Mouse (Mus musculus) liver, embryonic 15.5 days (tissue): ENCODE results near the gene 5330417H12Rik. TPM values are rescaled to one million over a fixed set of nuclear protein-coding genes. Genes with fewer than 3 reads are reported as not detected.

ENCODE experiments used
- ATAC-seq: fragments of 200-750 bp; cut with Nextera tagmentation; 2 replicates; pipeline ENCODE4 v1.8.0; 2017; ENCODE audit warnings: moderate number of reproducible peaks, mild to moderate bottlenecking, moderate library complexity; ENCODE audit not compliant: insufficient read depth
- H3K27ac ChIP-seq: fragments of 300-500 bp; sonication (generic); replicated peaks from 2 replicates; pipeline ENCODE4 v1.5.1; 2015; ENCODE audit warnings: mild to moderate bottlenecking, inconsistent platforms
- H3K27me3 ChIP-seq: fragments of 300-500 bp; sonication (generic); 2 replicates; pipeline ENCODE4 v1.6.1; 2015; ENCODE audit warnings: mild to moderate bottlenecking, inconsistent platforms
- H3K36me3 ChIP-seq: fragments of 300-500 bp; sonication (generic); replicated peaks from 2 replicates; pipeline ENCODE4 v1.6.1; 2015; ENCODE audit warnings: moderate library complexity, mild to moderate bottlenecking, inconsistent platforms
- H3K4me1 ChIP-seq: fragments of 300-500 bp; sonication (generic); replicated peaks from 2 replicates; pipeline ENCODE4 v1.6.1; 2015; ENCODE audit warnings: inconsistent platforms
- H3K4me2 ChIP-seq: fragments of 300-500 bp; sonication (generic); 2 replicates; pipeline ENCODE4 v1.6.1; 2015; ENCODE audit warnings: moderate library complexity, mild to moderate bottlenecking, inconsistent platforms
- H3K4me3 ChIP-seq: fragments of 300-500 bp; sonication (generic); replicated peaks from 2 replicates; pipeline ENCODE4 v1.5.1; 2015; ENCODE audit warnings: mild to moderate bottlenecking, inconsistent platforms
- H3K9ac ChIP-seq: fragments of 300-500 bp; sonication (generic); 2 replicates; pipeline ENCODE4 v1.6.1; 2015; ENCODE audit warnings: moderate library complexity, mild to moderate bottlenecking, inconsistent platforms
- H3K9me3 ChIP-seq: fragments of 300-500 bp; sonication (generic); replicated peaks from 2 replicates; pipeline ENCODE4 v1.6.1; 2016; ENCODE audit warnings: inconsistent platforms
- WGBS: fragments of 180-500 bp; shearing (Covaris S2); methylation state at CpG from one replicate; pipeline ENCODE4 v1.1.7; 2015; ENCODE audit warnings: mixed read lengths; ENCODE audit not compliant: insufficient replicate concordance; 5-methylcytosine and 5-hydroxymethylcytosine counted together
- polyA plus RNA-seq: library from polyadenylated mRNA; unstranded; fragments of >200 nt; fragmentation: Nextera tagmentation; extraction: Ambion mirVana; gene quantifications from 2 replicates; pipeline ENCODE4 v1.2.1, GENCODE M21; 2015

Gene 5330417H12Rik
- polyA plus RNA-seq, 1 experiment from 2014 or later, result not detected

- H3K4me1 ChIP-seq, result no peaks in the 10 kb centered on the region
- no peak overlapping the region for H3K27ac ChIP-seq
- H3K9me3 ChIP-seq, result no peaks in the 10 kb centered on the region
- no peak overlapping the region for H3K4me3 ChIP-seq
- H3K27me3 ChIP-seq, result no peaks in the 10 kb centered on the region
- H3K9ac ChIP-seq, result no peak overlapping the region
- no peak for ATAC-seq
- no peak overlapping the region for H3K4me2 ChIP-seq
- 16% methylated on average over 6 of the region's 6 CpGs for WGBS
- no peaks in the 10 kb centered on the region for H3K36me3 ChIP-seq
Observed at GRCm38 (mm10) chr7:107656451-107656850, 31.5 kb upstream of the 5330417H12Rik start.

GRCm38 (mm10) chr7:107651821-107652220, 26.9 kb upstream of the 5330417H12Rik start:
- no peaks in the 10 kb centered on the region for H3K4me1 ChIP-seq
- H3K9ac ChIP-seq, result no peak overlapping the region
- no peak for ATAC-seq
- H3K36me3 ChIP-seq, result no peaks in the 10 kb centered on the region
- no peaks in the 10 kb centered on the region for H3K27me3 ChIP-seq
- H3K9me3 ChIP-seq, result no peaks in the 10 kb centered on the region
- WGBS, result 24% methylated on average over 1 of the region's 1 CpGs
- H3K4me3 ChIP-seq, result no peak overlapping the region
- no peak overlapping the region for H3K4me2 ChIP-seq
- H3K27ac ChIP-seq, result no peak overlapping the region

- Histone ChIP-seq H3K4me2 (no peak overlapping the region), H3K27ac (no peak overlapping the region), H3K9me3 (no peaks in the 10 kb centered on the region), H3K4me1 (no peaks in the 10 kb centered on the region), H3K27me3 (no peaks in the 10 kb centered on the region), H3K4me3 (no peak overlapping the region), H3K36me3 (peaks cover 2% of the 10 kb centered on the region; the same call in 1 of the 2 replicates), H3K9ac (no peak overlapping the region)
- WGBS, result 70% methylated on average over 7 of the region's 7 CpGs
- ATAC-seq, result no peak
Observed at GRCm38 (mm10) chr7:107649990-107650389, 25.0 kb upstream of the 5330417H12Rik start.

- peaks cover 7% of the 10 kb centered on the region for H3K36me3 ChIP-seq
- 69% methylated on average over 12 of the region's 12 CpGs for whole genome bisulfite sequencing
- ATAC-seq, result no peak
Observed at GRCm38 (mm10) chr7:107648937-107649688, 24.2 kb upstream of the 5330417H12Rik start.

GRCm38 (mm10) chr7:107644987-107645386, 20.0 kb upstream of the 5330417H12Rik start:
- Histone ChIP-seq H3K4me1 (no peaks in the 10 kb centered on the region), H3K4me3 (no peak overlapping the region), H3K27me3 (no peaks in the 10 kb centered on the region), H3K9me3 (no peaks in the 10 kb centered on the region), H3K4me2 (no peak overlapping the region), H3K36me3 (peaks cover 7% of the 10 kb centered on the region), H3K9ac (no peak overlapping the region), H3K27ac (no peak overlapping the region)
- ATAC-seq, result no peak
- WGBS, result 72% methylated on average over 2 of the region's 2 CpGs

More at GRCm38 (mm10) chr7:107648937-107649688, 24.2 kb upstream of the 5330417H12Rik start:
- no peak overlapping the region for H3K9ac ChIP-seq
- H3K9me3 ChIP-seq, result no peaks in the 10 kb centered on the region
- no peak overlapping the region for H3K4me3 ChIP-seq
- no peak overlapping the region for H3K27ac ChIP-seq
- no peak overlapping the region for H3K4me2 ChIP-seq
- H3K4me1 ChIP-seq, result no peaks in the 10 kb centered on the region
- no peaks in the 10 kb centered on the region for H3K27me3 ChIP-seq

- Histone ChIP-seq H3K4me1 (no peaks in the 10 kb centered on the region), H3K27ac (no peak overlapping the region), H3K27me3 (no peaks in the 10 kb centered on the region), H3K36me3 (peaks cover 16% of the 10 kb centered on the region), H3K4me3 (no peak overlapping the region), H3K9ac (no peak overlapping the region), H3K9me3 (no peaks in the 10 kb centered on the region), H3K4me2 (no peak overlapping the region)
- WGBS, result 68% methylated on average over 7 of the region's 7 CpGs
- no peak for ATAC-seq
Observed at GRCm38 (mm10) chr7:107642586-107643275, 17.8 kb upstream of the 5330417H12Rik start.

- ATAC-seq, result no peak
- 73% methylated on average over 5 of the region's 5 CpGs for WGBS
Observed at GRCm38 (mm10) chr7:107638026-107638425, 13.1 kb upstream of the 5330417H12Rik start.

GRCm38 (mm10) chr7:107637398-107637797, 12.4 kb upstream of the 5330417H12Rik start:
- 57% methylated on average over 7 of the region's 7 CpGs for WGBS
- no peak overlapping the region for H3K9ac ChIP-seq
- H3K27ac ChIP-seq, result no peak overlapping the region
- no peaks in the 10 kb centered on the region for H3K4me1 ChIP-seq
- H3K4me3 ChIP-seq, result no peak overlapping the region
- ATAC-seq, result no peak
- no peak overlapping the region for H3K4me2 ChIP-seq
- H3K36me3 ChIP-seq, result 0 out of 2 replicates have a peak, but pooled peaks cover 9% of the 10 kb centered on the region
- H3K27me3 ChIP-seq, result no peaks in the 10 kb centered on the region
- no peaks in the 10 kb centered on the region for H3K9me3 ChIP-seq

More at GRCm38 (mm10) chr7:107638026-107638425, 13.1 kb upstream of the 5330417H12Rik start:
- Histone ChIP-seq H3K36me3 (0 out of 2 replicates have a peak, but pooled peaks cover 9% of the 10 kb centered on the region), H3K4me1 (no peaks in the 10 kb centered on the region), H3K27ac (no peak overlapping the region), H3K9me3 (no peaks in the 10 kb centered on the region), H3K27me3 (no peaks in the 10 kb centered on the region), H3K9ac (no peak overlapping the region), H3K4me3 (no peak overlapping the region), H3K4me2 (no peak overlapping the region)

- H3K4me2 ChIP-seq, result no peak overlapping the region
- WGBS, result 73% methylated on average over 4 of the region's 4 CpGs
- H3K4me3 ChIP-seq, result no peak overlapping the region
- no peak overlapping the region for H3K9ac ChIP-seq
- H3K9me3 ChIP-seq, result no peaks in the 10 kb centered on the region
- H3K27ac ChIP-seq, result no peak overlapping the region
- H3K4me1 ChIP-seq, result no peaks in the 10 kb centered on the region
- no peak for ATAC-seq
- H3K27me3 ChIP-seq, result no peaks in the 10 kb centered on the region
- H3K36me3 ChIP-seq, result 0 out of 2 replicates have a peak, but pooled peaks cover 1% of the 10 kb centered on the region
Observed at GRCm38 (mm10) chr7:107633201-107633600, 8.2 kb upstream of the 5330417H12Rik start.

GRCm38 (mm10) chr7:107628383-107628782, 3.4 kb upstream of the 5330417H12Rik start:
- Histone ChIP-seq H3K9me3 (no peaks in the 10 kb centered on the region), H3K27me3 (no peaks in the 10 kb centered on the region), H3K27ac (no peak overlapping the region), H3K36me3 (no peaks in the 10 kb centered on the region), H3K4me1 (no peaks in the 10 kb centered on the region), H3K4me2 (no peak overlapping the region), H3K4me3 (no peak overlapping the region), H3K9ac (no peak overlapping the region)
- ATAC-seq, result no peak

GRCm38 (mm10) chr7:107625781-107626180, 820 bp upstream of the 5330417H12Rik start:
- no peak overlapping the region for H3K27ac ChIP-seq
- no peaks in the 10 kb centered on the region for H3K36me3 ChIP-seq
- no peak overlapping the region for H3K4me2 ChIP-seq
- no peaks in the 10 kb centered on the region for H3K9me3 ChIP-seq
- H3K4me1 ChIP-seq, result no peaks in the 10 kb centered on the region
- WGBS, result 59% methylated on average over 6 of the region's 6 CpGs
- no peaks in the 10 kb centered on the region for H3K27me3 ChIP-seq
- H3K9ac ChIP-seq, result no peak overlapping the region
- no peak overlapping the region for H3K4me3 ChIP-seq
- ATAC-seq, result no peak
